Mouse (Mus musculus) heart, embryonic 14.5 days (tissue): ENCODE measurements around the gene Rab3gap2. TPM values are rescaled to one million over a fixed set of nuclear protein-coding genes. Genes with fewer than 3 reads are reported as not detected.
A peak's percentile ranks its signal among the peaks of the same experiment; 100 is the strongest.

ENCODE experiments used
- ATAC-seq: fragments of 200-750 bp; cut with Nextera tagmentation; 2 replicates; pipeline ENCODE4 v1.8.0; 2017; ENCODE audit warnings: low read depth, moderate TSS enrichment; ENCODE audit not compliant: insufficient number of reproducible peaks, insufficient read depth, low FRiP score
- H3K27ac ChIP-seq, 2 experiments: fragments of 200-500 bp in 1 of 2; fragments of 300-500 bp in 1 of 2; sonication (generic) in 1 of 2; replicated peaks in 1 of 2; 2 replicates each; pipeline ENCODE4 v1.5.1; 2012 to 2014; ENCODE audit warnings: low read depth in 2 of 2, low read length in 2 of 2, control low read depth in 1 of 2, mild to moderate bottlenecking in 1 of 2, mixed read lengths in 1 of 2; ENCODE audit not compliant: control insufficient read depth in 1 of 2, insufficient read depth in 1 of 2
- H3K27me3 ChIP-seq: fragments of 300-500 bp; sonication (generic); 2 replicates; pipeline ENCODE4 v1.6.1; 2014; ENCODE audit warnings: mild to moderate bottlenecking, low read length, control low read depth; ENCODE audit not compliant: control insufficient read depth, insufficient read depth
- H3K36me3 ChIP-seq: fragments of 300-500 bp; sonication (generic); 2 replicates; pipeline ENCODE4 v1.6.1; 2014; ENCODE audit warnings: mild to moderate bottlenecking, control low read depth, low read length, mixed read lengths; ENCODE audit not compliant: control insufficient read depth, insufficient read depth
- H3K4me1 ChIP-seq, 2 experiments: fragments of 200-500 bp in 1 of 2; fragments of 300-500 bp in 1 of 2; sonication (generic) in 1 of 2; 2 replicates each; pipeline ENCODE4 v1.6.1; 2012 to 2014; ENCODE audit warnings: low read length in 2 of 2, control low read depth in 1 of 2, mixed read lengths in 1 of 2; ENCODE audit not compliant: control insufficient read depth in 2 of 2, insufficient read depth in 2 of 2
- H3K4me2 ChIP-seq: fragments of 300-500 bp; sonication (generic); 2 replicates; pipeline ENCODE4 v1.6.1; 2014; ENCODE audit warnings: mild to moderate bottlenecking, low read length
- H3K4me3 ChIP-seq, 2 experiments: fragments of 200-500 bp in 1 of 2; fragments of 300-500 bp in 1 of 2; sonication (generic) in 1 of 2; 2 replicates each; pipeline ENCODE4 v1.5.1; 2012 to 2014; ENCODE audit warnings: low read length in 2 of 2, mild to moderate bottlenecking in 2 of 2, control low read depth in 1 of 2, low read depth in 1 of 2, moderate library complexity in 1 of 2; ENCODE audit not compliant: control insufficient read depth in 1 of 2, insufficient read depth in 1 of 2
- H3K9ac ChIP-seq: fragments of 300-500 bp; sonication (generic); 2 replicates; pipeline ENCODE4 v1.6.1; 2014; ENCODE audit warnings: mild to moderate bottlenecking, low read length
- H3K9me3 ChIP-seq: fragments of 300-500 bp; sonication (generic); 2 replicates; pipeline ENCODE4 v1.6.1; 2016; ENCODE audit warnings: low read length, control low read depth; ENCODE audit not compliant: control insufficient read depth
- WGBS: fragments of 180-500 bp; shearing (Covaris S2); extraction: QIAGEN DNeasy Blood & Tissue Kit; methylation state at CpG from one replicate; pipeline ENCODE4 v1.1.7; 2014; 5-methylcytosine and 5-hydroxymethylcytosine counted together
- polyA plus RNA-seq: library from polyadenylated mRNA; unstranded; fragments of >200 nt; fragmentation: Nextera tagmentation; extraction: Ambion mirVana; gene quantifications from 2 replicates; pipeline ENCODE4 v1.2.1, GENCODE M21; 2014

The Rab3gap2 gene
- polyA plus RNA-seq, 1 experiment from 2014 or later = 17.8 TPM

DNA sequence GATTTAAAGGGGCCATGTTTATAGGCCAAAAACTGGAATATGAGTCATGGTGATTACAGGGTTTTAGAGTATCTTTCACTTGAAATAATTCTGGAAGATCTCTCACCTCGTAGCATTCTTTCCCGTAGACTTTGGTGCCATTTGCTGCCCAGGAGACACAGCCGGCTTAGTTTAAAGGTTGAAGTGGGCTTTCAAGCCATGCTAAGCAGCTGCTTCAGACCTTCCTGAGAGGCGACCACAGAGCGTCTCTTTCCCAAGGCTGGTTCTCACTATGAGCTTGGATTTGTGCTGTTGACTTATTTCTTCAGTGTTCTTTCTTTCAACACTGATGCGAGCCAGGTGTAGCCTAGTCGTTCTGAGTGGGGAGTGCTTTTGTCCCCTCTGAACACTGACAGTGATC lies 23.8 kb downstream of the Rab3gap2 start:
- Histone ChIP-seq H3K4me2 (no peak overlapping the region), H3K9me3 (no peaks in the 10 kb centered on the region), H3K4me3 (no peak overlapping the region), H3K27me3 (no peaks in the 10 kb centered on the region), H3K9ac (no peak overlapping the region), H3K4me1 (peaks cover 5 to 10% of the 10 kb centered on the region in 2 experiments), H3K27ac (no peak overlapping the region), H3K36me3 (peaks cover 22% of the 10 kb centered on the region)
- ATAC-seq = no peak
- WGBS = 85% methylated on average over 7 of the region's 7 CpGs

DNA sequence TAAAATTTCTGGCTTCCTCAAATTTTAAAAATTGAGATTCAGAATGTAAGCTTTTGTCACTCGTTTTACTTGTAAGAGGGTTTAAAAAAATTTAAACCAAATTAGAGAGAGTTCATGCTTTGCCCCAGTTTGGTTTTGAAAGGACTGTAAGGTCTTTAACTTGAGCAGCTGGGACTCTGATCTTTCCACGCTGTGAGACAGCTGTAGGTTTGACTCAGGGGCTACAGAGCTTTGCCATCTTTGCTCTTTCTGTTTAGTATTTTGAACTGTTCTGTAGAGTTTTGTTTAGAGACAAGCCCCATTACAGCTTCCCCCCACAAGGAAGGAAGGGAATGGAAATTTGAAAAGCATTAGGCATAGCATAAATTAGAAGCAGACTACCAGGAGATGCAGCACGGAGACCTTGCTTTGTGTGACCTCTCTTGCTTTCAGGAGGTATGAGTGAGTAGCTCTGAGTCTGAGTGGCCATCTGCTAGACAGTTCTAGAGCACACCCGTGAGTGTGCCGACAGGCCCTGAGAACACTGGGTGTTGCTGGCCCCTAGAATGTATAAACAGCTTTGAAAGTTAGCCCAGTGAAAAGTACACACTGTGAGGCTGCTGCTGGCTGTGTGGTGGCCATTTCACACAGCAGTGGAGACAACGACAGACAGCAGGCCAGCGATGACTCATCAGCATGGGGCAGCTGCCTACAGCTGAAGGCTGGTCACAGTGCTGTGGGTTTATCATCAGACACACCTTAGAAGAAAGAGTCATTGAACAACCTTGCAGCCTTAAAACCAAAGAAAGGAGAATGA lies 25.7 kb downstream of the Rab3gap2 start:
- Histone ChIP-seq H3K4me2 (no peak overlapping the region), H3K27me3 (no peaks in the 10 kb centered on the region), H3K36me3 (peaks cover 29% of the 10 kb centered on the region), H3K4me3 (no peak overlapping the region), H3K4me1 (peaks cover 5 to 10% of the 10 kb centered on the region in 2 experiments), H3K27ac (peak overlapping the region; percentile 33 to 66), H3K9me3 (no peaks in the 10 kb centered on the region), H3K9ac (no peak overlapping the region)
- WGBS = 47% methylated on average over 7 of the region's 7 CpGs
- peak; percentile 21; the same call in 1 of the 2 replicates for ATAC-seq

DNA sequence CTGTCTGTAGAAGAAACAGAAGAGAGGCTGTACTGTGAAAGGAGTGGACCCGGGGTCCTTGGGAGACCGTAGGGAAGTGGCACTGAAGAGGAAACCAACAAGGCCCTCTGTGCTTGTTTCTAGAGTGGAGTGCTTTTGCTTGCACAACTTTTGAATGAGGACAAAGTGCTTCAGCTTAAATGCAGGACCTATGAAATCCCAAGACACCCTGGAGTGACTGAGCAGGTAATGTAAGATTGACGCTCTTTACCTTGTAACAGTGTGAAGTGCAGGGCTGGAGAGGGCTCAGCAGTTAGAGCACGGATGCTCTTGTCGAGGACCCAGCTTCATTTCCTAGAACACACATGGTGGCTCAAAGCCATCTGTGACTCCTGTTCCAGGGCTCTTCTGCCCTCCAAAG lies 31.9 kb downstream of the Rab3gap2 start:
- Histone ChIP-seq H3K4me1 (no peaks in the 10 kb centered on the region), H3K4me3 (no peak overlapping the region), H3K27ac (no peak overlapping the region), H3K27me3 (no peaks in the 10 kb centered on the region), H3K4me2 (no peak overlapping the region), H3K9ac (no peak overlapping the region), H3K9me3 (no peaks in the 10 kb centered on the region), H3K36me3 (peaks cover 59% of the 10 kb centered on the region)
- WGBS = 90% methylated on average over 5 of the region's 5 CpGs
- no peak for ATAC-seq

DNA sequence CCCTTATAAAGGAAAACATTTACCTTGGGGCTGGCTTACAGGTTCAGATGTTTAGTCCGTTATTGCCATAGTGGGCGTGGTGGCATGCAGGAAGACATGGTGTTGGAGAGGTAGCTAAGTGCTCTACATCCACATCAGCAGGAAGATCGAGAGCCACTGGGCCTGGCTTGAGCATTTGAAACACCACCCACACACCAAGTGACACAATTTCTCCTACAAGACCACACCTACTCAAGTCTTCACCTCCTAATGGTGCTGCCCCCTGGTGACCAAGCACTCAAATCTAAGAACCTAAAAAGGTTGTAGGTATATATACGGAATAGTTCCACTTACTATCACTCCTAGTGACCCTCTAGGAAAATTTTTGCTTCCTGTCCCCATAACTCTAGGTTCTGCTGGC lies 32.6 kb downstream of the Rab3gap2 start:
- H3K9me3 ChIP-seq = no peaks in the 10 kb centered on the region
- H3K27me3 ChIP-seq = no peaks in the 10 kb centered on the region
- ATAC-seq = no peak
- H3K4me2 ChIP-seq = no peak overlapping the region
- 87% methylated on average over 4 of the region's 4 CpGs for WGBS
- no peaks in the 10 kb centered on the region for H3K4me1 ChIP-seq
- no peak overlapping the region for H3K4me3 ChIP-seq
- H3K9ac ChIP-seq = no peak overlapping the region
- no peak overlapping the region for H3K27ac ChIP-seq
- H3K36me3 ChIP-seq = peaks cover 65% of the 10 kb centered on the region

DNA sequence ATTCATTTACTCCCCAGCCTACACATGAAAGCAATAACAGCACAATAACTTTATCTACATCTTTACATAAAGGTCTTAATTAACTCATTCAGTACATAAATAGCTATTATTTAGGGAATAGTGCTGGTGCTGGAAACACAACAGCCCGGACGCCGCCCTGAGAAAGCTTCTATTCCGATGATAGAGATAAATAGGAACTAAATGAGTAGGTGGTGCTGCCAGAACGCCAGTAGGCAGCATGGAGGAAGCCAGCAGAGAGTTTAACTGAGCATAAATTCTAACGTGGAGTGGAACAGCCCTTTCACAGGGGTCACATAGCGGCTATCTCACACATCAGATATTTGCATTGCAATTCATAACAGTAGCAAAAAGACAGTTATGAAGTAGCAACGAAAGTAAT lies 39.1 kb downstream of the Rab3gap2 start:
- Histone ChIP-seq H3K9me3 (no peaks in the 10 kb centered on the region), H3K27ac (no peak overlapping the region), H3K4me1 (no peaks in the 10 kb centered on the region), H3K4me3 (no peak overlapping the region), H3K27me3 (no peaks in the 10 kb centered on the region), H3K36me3 (peaks cover 80% of the 10 kb centered on the region), H3K4me2 (no peak overlapping the region), H3K9ac (no peak overlapping the region)
- WGBS = 88% methylated on average over 8 of the region's 8 CpGs
- no peak for ATAC-seq

DNA sequence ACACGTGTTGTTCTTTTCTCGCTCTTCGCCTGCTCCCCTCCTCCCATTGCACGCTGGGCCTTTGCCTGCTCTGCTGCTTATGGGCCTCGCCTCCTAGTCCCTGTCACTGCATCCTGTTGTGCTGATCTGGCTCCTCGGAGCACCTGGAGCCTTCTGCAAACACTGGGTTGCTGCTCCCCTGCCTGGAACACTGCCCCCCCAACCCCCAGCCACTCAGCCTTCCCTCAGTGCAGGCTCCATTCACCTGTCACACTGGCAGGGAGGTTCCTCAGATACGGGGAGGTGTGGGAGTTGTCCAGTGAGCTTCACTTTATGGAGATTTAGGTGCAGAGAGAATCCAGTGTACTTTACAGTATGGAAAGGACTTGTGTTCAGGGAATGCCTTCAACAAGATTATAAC lies 41.5 kb downstream of the Rab3gap2 start:
- Histone ChIP-seq H3K4me2 (no peak overlapping the region), H3K36me3 (peaks cover 85% of the 10 kb centered on the region), H3K4me1 (peaks cover 0 to 2% of the 10 kb centered on the region in 2 experiments; a peak in 1 of 4 replicates), H3K27me3 (no peaks in the 10 kb centered on the region), H3K4me3 (no peak overlapping the region), H3K27ac (no peak overlapping the region), H3K9ac (no peak overlapping the region), H3K9me3 (no peaks in the 10 kb centered on the region)
- 79% methylated on average over 7 of the region's 7 CpGs for WGBS
- ATAC-seq = no peak

DNA sequence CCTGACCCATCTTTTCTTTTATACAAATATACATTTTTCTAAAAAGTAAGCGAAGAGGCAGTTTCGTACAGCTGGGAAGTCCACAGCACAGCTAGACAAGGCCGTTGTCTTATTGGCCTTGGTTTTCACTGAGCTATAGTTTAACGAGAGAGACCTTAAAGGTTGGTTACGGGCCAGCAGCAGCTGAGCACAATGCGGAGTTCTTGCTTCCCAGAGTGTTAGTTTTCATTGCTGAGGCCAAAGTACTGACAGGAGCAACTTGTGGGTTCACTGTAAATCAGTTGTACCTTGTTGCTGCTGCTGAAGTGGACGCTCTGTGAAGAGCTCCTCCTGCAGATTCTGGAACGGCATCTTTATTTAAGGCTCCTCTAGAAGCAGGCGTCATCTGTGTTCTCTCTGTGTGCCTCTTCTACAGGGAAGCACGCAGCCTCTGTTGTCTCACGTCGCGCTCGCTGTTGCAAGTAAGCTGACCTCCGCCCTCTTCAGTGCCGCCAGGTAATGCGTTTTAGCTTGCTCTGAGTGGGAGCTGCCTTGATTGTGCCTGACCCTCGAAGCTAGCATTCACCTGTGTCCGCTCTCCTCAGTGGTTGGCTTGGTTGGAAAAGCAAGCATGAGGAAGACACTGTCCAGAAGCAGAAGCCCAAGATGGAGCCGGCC lies 43.6 kb downstream of the Rab3gap2 start:
- ATAC-seq = no peak
- WGBS = 91% methylated on average over 20 of the region's 20 CpGs
- Histone ChIP-seq H3K9me3 (no peaks in the 10 kb centered on the region), H3K9ac (no peak overlapping the region), H3K4me3 (no peak overlapping the region), H3K4me2 (no peak overlapping the region), H3K36me3 (peaks cover 84% of the 10 kb centered on the region), H3K4me1 (peaks cover 10% of the 10 kb centered on the region in 2 experiments), H3K27me3 (no peaks in the 10 kb centered on the region), H3K27ac (no peak overlapping the region)
